Mouse (Mus musculus): ENCODE results near the gene Trmu.

GRCm38 (mm10) chr15:85845071-85845470 lies 34.0 kb upstream of the Trmu start:
- TF ChIP-seq CTCF (IDR thresholded peaks at IDR 0.05; ENCODE audit: control insufficient read depth, insufficient read depth, insufficient read length) (no peak), USF1 (IDR thresholded peaks at IDR 0.05; ENCODE audit: low read depth) (no peak)
